Mouse (Mus musculus): ENCODE measurements around the gene Arsg.

- TF ChIP-seq HCFC1 (IDR thresholded peaks at IDR 0.05; ENCODE audit: borderline replicate concordance, insufficient read depth, low read length) (no peak), ZNF384 (IDR thresholded peaks at IDR 0.05; ENCODE audit: low read depth, low read length) (no peak), ZC3H11A (IDR thresholded peaks at IDR 0.05; ENCODE audit: borderline replicate concordance, low read depth, low read length) (no peak), MAFK (IDR thresholded peaks at IDR 0.05; ENCODE audit: insufficient read depth, low read depth, low read length) (no peak)
These were observed 70.3 kb downstream of the Arsg start for GRCm38 (mm10) chr11:109543466-109543865.

Data from ES-E14 (cell line).